Mouse (Mus musculus) neural tube, embryonic 14.5 days (tissue): ENCODE data around the gene Snx5. TPM values are rescaled to one million over a fixed set of nuclear protein-coding genes. Genes with fewer than 3 reads are reported as not detected.

ENCODE experiments used
- ATAC-seq: fragments of 200-750 bp; cut with Nextera tagmentation; 2 replicates; pipeline ENCODE4 v1.8.0; 2017; ENCODE audit warnings: low read depth, mild to moderate bottlenecking, moderate TSS enrichment, moderate library complexity
- H3K27ac ChIP-seq: fragments of 300-500 bp; sonication (generic); 2 replicates; pipeline ENCODE4 v1.5.1; 2014; ENCODE audit warnings: low read depth, mild to moderate bottlenecking, control low read depth, low read length, moderate library complexity, mixed read lengths
- H3K27me3 ChIP-seq: fragments of 300-500 bp; sonication (generic); 2 replicates; pipeline ENCODE4 v1.6.1; 2014; ENCODE audit warnings: low read length; ENCODE audit not compliant: control insufficient read depth, insufficient read depth
- H3K36me3 ChIP-seq: fragments of 300-500 bp; sonication (generic); 2 replicates; pipeline ENCODE4 v1.6.1; 2014; ENCODE audit warnings: low read length, mixed read lengths; ENCODE audit not compliant: control insufficient read depth, insufficient read depth
- H3K4me1 ChIP-seq: fragments of 300-500 bp; sonication (generic); 2 replicates; pipeline ENCODE4 v1.6.1; 2014; ENCODE audit warnings: low read length; ENCODE audit not compliant: control insufficient read depth, insufficient read depth
- H3K4me2 ChIP-seq: fragments of 300-500 bp; sonication (generic); 2 replicates; pipeline ENCODE4 v1.6.1; 2014; ENCODE audit warnings: mild to moderate bottlenecking, low read depth, low read length, control low read depth
- H3K4me3 ChIP-seq: fragments of 300-500 bp; sonication (generic); 2 replicates; pipeline ENCODE4 v1.5.1; 2014; ENCODE audit warnings: low read depth, low read length, control low read depth, mixed read lengths
- H3K9ac ChIP-seq: fragments of 300-500 bp; sonication (generic); replicated peaks from 2 replicates; pipeline ENCODE4 v1.6.1; 2014; ENCODE audit warnings: low read depth, mild to moderate bottlenecking, control low read depth, low read length, mixed read lengths
- H3K9me3 ChIP-seq: fragments of 300-500 bp; sonication (generic); 2 replicates; pipeline ENCODE4 v1.6.1; 2016; ENCODE audit warnings: low read length; ENCODE audit not compliant: control insufficient read depth
- WGBS: fragments of 180-500 bp; shearing (Covaris S2); extraction: QIAGEN DNeasy Blood & Tissue Kit; methylation state at CpG from one replicate; pipeline ENCODE4 v1.1.7; 2014; 5-methylcytosine and 5-hydroxymethylcytosine counted together
- polyA plus RNA-seq: library from polyadenylated mRNA; unstranded; fragments of >200 nt; fragmentation: Nextera tagmentation; extraction: Ambion mirVana; gene quantifications from 2 replicates; pipeline ENCODE4 v1.2.1, GENCODE M21; 2014

The Snx5 gene
- polyA plus RNA-seq, 1 experiment from 2014 or later, result 79.1 TPM

DNA sequence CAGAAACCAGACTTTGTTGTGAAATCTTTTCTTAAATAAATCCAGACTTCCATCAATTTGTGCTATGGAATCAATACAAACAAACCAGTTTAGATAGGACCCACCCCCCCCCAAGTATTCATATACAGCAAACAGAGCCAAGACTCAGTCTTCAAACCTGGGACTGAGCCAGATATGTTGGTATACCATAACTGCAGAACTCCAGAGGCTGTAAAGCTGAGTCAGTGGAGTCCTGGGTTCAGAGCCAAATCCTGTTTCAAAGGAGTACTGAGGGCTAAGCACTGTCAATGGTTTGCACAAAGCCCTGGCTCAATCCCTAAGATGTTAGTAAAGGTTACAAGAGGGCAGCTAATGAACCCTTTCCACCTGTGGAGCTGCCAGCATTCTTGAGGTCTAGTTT lies 20.6 kb downstream of the Snx5 start:
- Histone ChIP-seq H3K9me3 (no peaks in the 10 kb centered on the region), H3K4me1 (no peaks in the 10 kb centered on the region), H3K4me2 (no peak overlapping the region), H3K27ac (no peak overlapping the region), H3K9ac (no peak overlapping the region), H3K36me3 (peaks cover 46% of the 10 kb centered on the region), H3K27me3 (no peaks in the 10 kb centered on the region), H3K4me3 (no peak overlapping the region)
- ATAC-seq, result no peak

DNA sequence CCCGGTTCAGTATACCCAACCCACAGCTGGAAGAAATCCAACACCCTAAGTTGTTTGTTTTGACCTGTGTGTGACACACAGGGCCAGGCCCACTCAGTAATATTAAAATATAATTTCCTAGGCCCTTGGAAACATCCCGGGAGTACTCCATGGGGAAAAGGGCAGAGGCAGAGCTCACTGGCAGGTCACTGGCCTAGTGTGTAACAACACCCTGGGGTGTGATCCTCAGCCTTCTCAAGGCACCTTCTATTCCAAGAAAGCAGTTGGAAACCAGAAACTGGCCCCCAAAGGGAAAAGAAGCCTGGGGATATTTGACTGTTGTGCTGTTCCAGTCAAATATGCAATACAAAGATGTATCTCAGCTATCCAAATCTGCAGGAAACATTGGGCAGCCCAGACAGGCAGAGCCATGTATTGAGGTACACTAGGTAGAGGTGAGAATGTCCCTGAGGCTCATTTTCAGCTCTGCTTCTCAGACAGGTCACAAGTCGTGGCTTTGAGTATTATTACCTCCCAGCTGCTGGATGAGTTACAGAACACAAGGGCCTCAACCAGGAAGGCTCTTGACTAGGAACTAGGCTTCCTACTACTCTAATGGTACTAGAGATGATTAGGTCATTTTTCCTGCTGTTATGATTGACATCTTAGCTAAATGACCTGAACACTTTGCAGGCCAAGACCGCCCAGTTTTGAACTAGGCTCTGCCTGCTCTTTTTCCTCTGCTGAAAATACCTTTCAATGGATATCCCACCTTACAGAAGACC lies 21.9 kb downstream of the Snx5 start:
- peaks cover 33% of the 10 kb centered on the region for H3K36me3 ChIP-seq
- H3K27me3 ChIP-seq, result no peaks in the 10 kb centered on the region
- ATAC-seq, result no peak
- no peaks in the 10 kb centered on the region for H3K4me1 ChIP-seq
- no peak overlapping the region for H3K4me3 ChIP-seq
- H3K9me3 ChIP-seq, result no peaks in the 10 kb centered on the region
- WGBS, result 39% methylated on average over 4 of the region's 4 CpGs
- no peak overlapping the region for H3K4me2 ChIP-seq
- no peak overlapping the region for H3K9ac ChIP-seq
- H3K27ac ChIP-seq, result no peak overlapping the region

DNA sequence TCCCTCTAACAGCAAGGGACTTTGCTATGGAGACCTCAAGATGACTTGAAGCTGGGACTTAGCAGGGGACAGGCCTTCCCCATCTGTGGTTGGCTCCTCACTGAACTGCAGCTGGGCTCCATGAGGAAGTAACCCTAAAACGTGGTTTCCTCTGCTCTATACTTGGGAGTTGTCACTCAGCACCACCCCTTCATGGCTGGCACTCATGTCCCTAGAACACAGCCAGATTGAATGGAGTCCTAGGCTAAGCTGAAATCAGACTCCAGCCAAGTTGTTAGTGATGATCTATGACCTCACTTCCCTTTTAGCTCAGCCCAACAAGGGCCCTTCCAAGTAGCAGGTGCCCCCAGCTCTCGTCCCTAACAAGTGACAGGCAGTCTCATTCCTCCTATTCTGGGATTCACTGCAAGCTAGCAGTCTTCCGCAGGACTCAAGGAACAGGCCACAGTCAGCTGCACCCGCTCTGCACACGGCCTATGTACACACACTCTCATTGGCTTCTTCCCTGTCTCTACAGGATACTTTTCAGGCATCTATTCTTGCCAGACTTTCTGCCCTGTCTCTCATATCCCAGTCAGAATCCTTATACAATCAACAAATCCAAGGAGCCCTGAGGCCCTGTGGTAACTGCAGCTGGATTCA lies 23.2 kb downstream of the Snx5 start:
- no peak overlapping the region for H3K9ac ChIP-seq
- WGBS, result 48% methylated on average over 5 of the region's 5 CpGs
- H3K4me3 ChIP-seq, result no peak overlapping the region
- H3K27ac ChIP-seq, result no peak overlapping the region
- H3K9me3 ChIP-seq, result no peaks in the 10 kb centered on the region
- H3K4me2 ChIP-seq, result no peak overlapping the region
- no peaks in the 10 kb centered on the region for H3K4me1 ChIP-seq
- H3K36me3 ChIP-seq, result peaks cover 22% of the 10 kb centered on the region
- no peaks in the 10 kb centered on the region for H3K27me3 ChIP-seq
- ATAC-seq, result no peak

DNA sequence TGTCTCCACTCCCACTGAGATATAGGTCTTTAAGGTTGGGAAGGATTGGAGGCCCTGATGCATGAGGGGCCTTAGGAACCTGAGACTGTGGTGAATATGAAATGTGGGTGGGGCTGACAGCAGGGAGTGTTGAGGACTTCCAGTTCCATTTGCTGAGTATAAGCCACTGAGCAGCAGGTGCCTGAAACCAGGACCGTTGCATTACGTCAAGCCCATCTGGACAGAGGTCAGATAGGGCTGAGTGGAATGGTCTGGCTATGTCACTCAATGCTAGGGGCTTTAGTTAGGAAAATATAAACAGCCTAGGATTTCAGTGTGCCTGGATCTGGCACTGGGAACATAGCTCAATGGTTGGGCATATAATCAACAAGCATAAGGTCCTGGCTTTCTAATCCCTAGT lies 24.4 kb downstream of the Snx5 start:
- H3K4me1 ChIP-seq, result no peaks in the 10 kb centered on the region
- 87% methylated on average over 2 of the region's 2 CpGs for WGBS
- ATAC-seq, result no peak

DNA sequence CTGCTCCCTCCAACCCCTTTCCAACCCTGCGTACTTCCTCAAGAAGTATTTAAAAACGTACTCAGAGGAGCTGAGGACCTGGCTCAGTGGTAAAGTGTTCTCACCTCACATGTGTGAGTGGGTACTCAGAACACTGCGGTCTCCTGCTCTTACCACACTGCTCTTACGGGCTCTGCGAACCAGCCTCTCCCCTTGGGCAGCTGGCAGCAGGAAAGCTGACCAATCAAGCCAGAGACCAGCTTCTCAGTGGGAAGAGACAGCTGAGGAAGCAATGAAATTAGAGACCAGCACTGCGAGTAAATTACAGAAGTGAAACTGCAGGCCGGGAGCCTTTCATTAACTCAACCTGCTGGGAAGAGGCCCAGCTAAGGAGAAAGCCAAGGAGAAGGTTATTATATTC lies 25.2 kb downstream of the Snx5 start:
- 68% methylated on average over 7 of the region's 7 CpGs for WGBS
- Histone ChIP-seq H3K9ac (no peak overlapping the region), H3K4me3 (no peak overlapping the region), H3K27ac (no peak overlapping the region), H3K4me2 (no peak overlapping the region), H3K36me3 (peaks cover 13% of the 10 kb centered on the region), H3K4me1 (no peaks in the 10 kb centered on the region), H3K27me3 (no peaks in the 10 kb centered on the region), H3K9me3 (no peaks in the 10 kb centered on the region)
- no peak; the same call in 1 of the 2 replicates for ATAC-seq

More for the DNA sequence above, 24.4 kb downstream of the Snx5 start:
- Histone ChIP-seq H3K4me2 (no peak overlapping the region), H3K27me3 (no peaks in the 10 kb centered on the region), H3K4me3 (no peak overlapping the region), H3K36me3 (peaks cover 20% of the 10 kb centered on the region), H3K27ac (no peak overlapping the region), H3K9ac (no peak overlapping the region), H3K9me3 (no peaks in the 10 kb centered on the region)

DNA sequence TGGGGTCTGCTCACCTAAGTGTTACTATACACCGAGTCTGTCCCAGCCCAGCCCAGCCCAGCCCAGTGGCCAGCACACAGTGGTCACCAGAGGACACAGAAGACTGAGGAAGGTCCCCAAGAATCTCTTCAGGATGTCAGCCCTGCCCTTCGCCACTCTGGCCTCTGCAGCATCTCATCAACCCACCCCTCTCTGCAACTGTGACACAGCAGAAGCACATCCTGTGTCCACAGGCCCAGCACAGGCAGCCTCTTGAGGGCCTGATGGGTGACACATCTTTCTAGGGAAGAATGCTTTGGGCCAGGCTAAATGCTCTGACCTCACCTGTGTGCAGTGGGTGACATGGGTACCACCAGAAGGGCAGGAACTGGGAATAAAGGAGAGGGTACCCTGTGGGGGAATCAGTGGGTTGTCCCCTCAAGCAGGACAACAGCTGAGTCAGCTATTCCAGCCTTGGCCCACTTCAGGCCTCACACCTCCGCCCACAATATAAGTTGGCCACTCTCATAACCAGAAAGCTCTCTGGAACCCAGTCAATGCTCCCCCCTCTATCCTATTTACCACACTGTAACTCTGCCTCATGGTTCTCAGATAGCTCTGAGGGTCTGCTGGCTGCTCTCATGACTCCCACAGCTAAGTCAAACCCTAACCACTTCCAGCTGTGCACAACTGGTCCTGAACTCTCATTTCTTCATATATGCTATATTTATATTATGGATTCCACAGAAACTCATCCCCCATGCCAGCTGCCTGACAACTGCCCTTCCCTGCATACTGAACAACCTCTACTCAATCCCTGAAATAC lies 30.4 kb downstream of the Snx5 start:
- no peaks in the 10 kb centered on the region for H3K9me3 ChIP-seq
- H3K27me3 ChIP-seq, result no peaks in the 10 kb centered on the region
- no peaks in the 10 kb centered on the region for H3K4me1 ChIP-seq
- ATAC-seq, result no peak
- H3K4me3 ChIP-seq, result no peak overlapping the region
- no peaks in the 10 kb centered on the region for H3K36me3 ChIP-seq
- H3K4me2 ChIP-seq, result no peak overlapping the region
- H3K9ac ChIP-seq, result no peak overlapping the region
- no peak overlapping the region for H3K27ac ChIP-seq
- WGBS, result 81% methylated on average over 3 of the region's 3 CpGs

DNA sequence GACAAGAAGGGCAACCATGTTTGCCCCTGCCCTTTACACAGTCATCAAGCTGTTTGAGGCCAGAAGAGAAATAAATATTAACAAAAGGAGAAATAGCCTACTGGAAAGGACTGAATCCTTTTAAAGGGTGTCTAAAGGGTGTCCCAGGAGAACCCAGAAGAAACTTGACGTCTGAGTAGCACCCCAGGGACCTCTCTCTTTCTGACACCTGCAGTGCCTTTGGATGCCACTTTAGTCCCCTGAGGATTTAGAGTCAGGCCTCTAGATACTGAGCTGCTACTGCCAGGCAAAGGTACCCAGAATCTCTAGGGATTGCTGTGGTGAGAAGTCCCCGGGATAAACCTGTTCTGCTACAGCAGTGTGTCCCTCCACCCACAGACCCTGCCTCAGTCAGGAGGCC lies 31.4 kb downstream of the Snx5 start:
- WGBS, result 60% methylated on average over 2 of the region's 2 CpGs
- Histone ChIP-seq H3K27me3 (no peaks in the 10 kb centered on the region), H3K4me3 (no peak overlapping the region), H3K36me3 (no peaks in the 10 kb centered on the region), H3K4me2 (no peak overlapping the region), H3K9me3 (no peaks in the 10 kb centered on the region; the same call in 1 of the 2 replicates), H3K27ac (no peak overlapping the region), H3K4me1 (no peaks in the 10 kb centered on the region), H3K9ac (no peak overlapping the region)
- ATAC-seq, result no peak

DNA sequence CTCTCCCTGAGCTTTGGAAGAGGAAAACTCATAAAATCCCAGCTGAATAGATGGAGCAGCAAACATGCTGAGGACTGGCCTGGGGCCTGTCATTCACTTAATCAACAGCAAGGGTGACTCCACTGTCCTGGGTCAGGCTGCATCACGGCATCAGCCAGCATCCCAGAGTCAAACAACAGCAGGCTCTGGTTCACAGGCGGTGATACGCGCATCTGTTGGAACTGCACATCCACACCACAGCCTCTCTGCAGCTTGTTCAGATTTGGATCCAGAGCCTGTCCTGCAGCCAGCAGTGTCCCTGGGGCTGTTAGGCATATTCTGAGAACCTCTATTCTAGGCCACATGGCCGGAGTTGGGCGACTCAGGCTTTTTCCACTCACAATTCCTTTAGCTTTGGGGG lies 32.4 kb downstream of the Snx5 start:
- no peak overlapping the region for H3K9ac ChIP-seq
- no peaks in the 10 kb centered on the region for H3K4me1 ChIP-seq
- ATAC-seq, result no peak
- H3K36me3 ChIP-seq, result no peaks in the 10 kb centered on the region
- H3K27ac ChIP-seq, result no peak overlapping the region
- H3K27me3 ChIP-seq, result no peaks in the 10 kb centered on the region
- 83% methylated on average over 6 of the region's 6 CpGs for WGBS
- no peak overlapping the region for H3K4me2 ChIP-seq
- no peaks in the 10 kb centered on the region; the same call in 1 of the 2 replicates for H3K9me3 ChIP-seq
- no peak overlapping the region for H3K4me3 ChIP-seq
